Mouse (Mus musculus) heart, adult 2 months (tissue): ENCODE results near the gene Xylb. TPM values are rescaled to one million over a fixed set of nuclear protein-coding genes. Genes with fewer than 3 reads are reported as not detected.

ENCODE experiments used
- DNase-seq, 2 experiments: peaks; one replicate each; pipeline ENCODE4 v3.0.0; 2021
- H3K27ac ChIP-seq: fragments of 200-600 bp; 2 replicates; pipeline ENCODE4 v1.8.1; 2022
- H3K27me3 ChIP-seq: fragments of 200-500 bp; 2 replicates; pipeline ENCODE4 v1.6.1; 2012; ENCODE audit warnings: mild to moderate bottlenecking, low read length, inconsistent platforms, mixed read lengths; ENCODE audit not compliant: control insufficient read depth, insufficient read depth
- H3K36me3 ChIP-seq: fragments of 200-500 bp; 2 replicates; pipeline ENCODE4 v1.6.1; 2012; ENCODE audit warnings: low read length, inconsistent platforms; ENCODE audit not compliant: control insufficient read depth, insufficient read depth
- H3K4me1 ChIP-seq: fragments of 200-500 bp; 2 replicates; pipeline ENCODE4 v1.6.1; 2011; ENCODE audit warnings: low read length; ENCODE audit not compliant: control insufficient read depth, insufficient read depth
- H3K4me3 ChIP-seq: fragments of 200-600 bp; 2 replicates; pipeline ENCODE4 v1.8.1; 2022
- H3K79me2 ChIP-seq: fragments of 200-500 bp; replicated peaks from 2 replicates; pipeline ENCODE4 v1.6.1; 2012; ENCODE audit warnings: mild to moderate bottlenecking, inconsistent platforms, low read length, moderate library complexity, mixed read lengths; ENCODE audit not compliant: control insufficient read depth, insufficient read depth
- H3K9ac ChIP-seq: fragments of 200-500 bp; 2 replicates; pipeline ENCODE4 v1.6.1; 2012; ENCODE audit warnings: low read depth, mild to moderate bottlenecking, control low read depth, inconsistent platforms, low read length, mixed read lengths
- CTCF ChIP-seq: fragments of 200-600 bp; IDR thresholded peaks from 2 replicates; pipeline ENCODE4 v1.8.1; 2022; ENCODE audit warnings: antibody characterized with exemption, mild to moderate bottlenecking, moderate library complexity
- EP300 ChIP-seq: fragments of 200-500 bp; IDR thresholded peaks from 2 replicates; pipeline ENCODE4 v1.6.1; 2011; ENCODE audit warnings: low read depth, low read length, control low read depth; ENCODE audit not compliant: insufficient read depth
- POLR2A ChIP-seq: fragments of 200-500 bp; IDR thresholded peaks from 2 replicates; pipeline ENCODE4 v1.6.1; 2011; ENCODE audit warnings: mild to moderate bottlenecking, low read depth, low read length, control low read depth; ENCODE audit not compliant: insufficient read depth
- WGBS: fragments of 180-500 bp; shearing (Covaris S2); methylation state at CpG from one replicate; pipeline ENCODE4 v1.1.7; 2018; 5-methylcytosine and 5-hydroxymethylcytosine counted together
- intact Hi-C: fragments of 180-260 bp; cut with DNase I; formaldehyde crosslinking; loops from one replicate; pipeline ENCODE4 v1.15.1; 2025
- long read RNA-seq: library from polyadenylated mRNA; stranded (forward); transcript quantifications from one replicate; pipeline ENCODE4 v2.0.0, GENCODE M21; 2021
- polyA plus RNA-seq: library from polyadenylated mRNA; depleted of rRNA; stranded (reverse); fragments of >200 nt; gene quantifications from 2 replicates; pipeline ENCODE4 v1.2.3, GENCODE M21; 2012; rRNA removed
- total RNA-seq, 2 experiments: library from RNA; stranded (reverse); gene quantifications; 2 replicates each; pipeline ENCODE4 v1.2.3; 2021

The Xylb gene
- under 1 TPM; 0.16 to 0.18 TPM for total RNA-seq
- 0.67 and 1.2 TPM in 2 replicates for polyA plus RNA-seq
- long read RNA-seq = 0 reads

DNA sequence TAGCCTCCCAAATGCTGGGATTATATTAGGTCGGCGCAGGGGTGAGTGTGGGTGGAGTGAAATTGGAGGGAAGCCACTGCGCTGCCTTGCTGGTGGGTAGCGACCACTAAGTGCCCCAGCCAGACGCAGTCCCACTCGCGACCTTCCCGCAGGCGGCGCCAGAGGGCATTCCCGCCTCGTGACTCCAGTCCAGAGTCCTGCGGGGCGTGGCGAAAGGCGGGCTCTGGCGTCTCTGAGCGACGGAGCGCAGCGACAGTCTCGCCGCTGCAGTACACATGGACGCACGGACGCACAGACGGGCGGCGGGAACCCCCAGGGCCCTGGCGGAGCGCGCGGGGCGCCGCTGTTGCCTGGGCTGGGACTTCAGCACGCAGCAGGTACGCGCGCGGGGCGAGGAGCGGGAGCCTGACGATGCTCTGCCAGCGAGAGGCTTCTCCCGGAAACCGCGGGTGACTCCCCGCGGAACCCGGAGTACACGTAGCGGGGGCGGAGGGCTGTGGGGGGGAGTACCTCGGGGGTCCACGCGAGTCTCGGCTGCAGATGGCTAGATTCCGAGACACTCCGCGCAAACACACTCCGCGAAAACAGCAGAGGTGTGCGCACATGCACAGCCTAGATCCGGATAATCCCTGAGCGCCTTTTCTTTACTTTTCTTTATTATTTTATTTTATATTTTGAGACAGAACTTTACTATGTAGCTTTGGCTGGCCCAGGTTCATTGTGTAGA, at the start of gene Xylb:
Gene Xylb (plus strand): TSS at position 51 of the 727 bp plus-strand sequence.
- 2% methylated on average over 65 of the region's 65 CpGs for WGBS

DNA sequence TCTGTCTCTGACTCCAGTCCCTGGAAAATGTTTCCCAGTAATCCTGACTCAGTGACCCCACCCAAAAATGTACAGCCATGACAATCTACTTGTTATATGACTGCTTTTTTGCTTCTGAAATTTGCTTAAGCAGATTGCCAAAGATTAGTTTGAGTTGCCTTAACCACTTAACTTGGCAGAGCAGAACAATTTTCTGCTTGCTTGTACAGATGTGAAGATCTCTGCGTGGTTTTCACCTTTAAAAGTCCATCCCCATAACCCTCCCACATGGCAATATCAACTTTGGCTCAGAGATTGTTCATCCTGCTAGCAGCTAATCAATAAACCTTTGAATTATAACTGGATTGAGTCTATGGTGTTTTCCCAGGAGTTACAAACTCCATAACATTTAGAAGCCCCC, 48.1 kb upstream of the Xylb start:
- peaks cover 3% of the 10 kb centered on the region for H3K79me2 ChIP-seq
- intact Hi-C loops = no loop called here
- TF ChIP-seq POLR2A (no peak), CTCF (no peak), EP300 (no peak)
- no peaks in the 10 kb centered on the region for H3K27me3 ChIP-seq
- H3K36me3 ChIP-seq = peaks cover 4% of the 10 kb centered on the region
- no peak overlapping the region for H3K4me3 ChIP-seq
- no peak overlapping the region for H3K27ac ChIP-seq
- peaks cover 3% of the 10 kb centered on the region; the same call in 1 of the 2 replicates for H3K4me1 ChIP-seq
- WGBS = 98% methylated on average over 1 of the region's 1 CpGs
- H3K9ac ChIP-seq = no peak overlapping the region
- DNase-seq = no peak

More for the DNA sequence above, at the start of gene Xylb:
- DNase-seq = peak; percentile 92 to 95
- intact Hi-C loops = loop anchor here (1.0 to 5.0 kb wide), 3 partner anchors 35 to 73 kb away; partner anchors contain the start of gene Oxsr1
- H3K36me3 ChIP-seq = no peaks in the 10 kb centered on the region
- H3K27ac ChIP-seq = peak within 1 kb of the TSS; percentile 19; the same call in 1 of the 2 replicates
- H3K79me2 ChIP-seq = no peaks in the 10 kb centered on the region
- H3K9ac ChIP-seq = peak within 1 kb of the TSS; percentile 57
- no peaks in the 10 kb centered on the region for H3K27me3 ChIP-seq
- TF ChIP-seq EP300 (peak; percentile 57; the same call in 1 of the 2 replicates), POLR2A (no peak), CTCF (peak; percentile 92)
- H3K4me1 ChIP-seq = no peaks in the 10 kb centered on the region; the same call in 1 of the 2 replicates
- peak within 1 kb of the TSS; percentile 71 for H3K4me3 ChIP-seq

DNA sequence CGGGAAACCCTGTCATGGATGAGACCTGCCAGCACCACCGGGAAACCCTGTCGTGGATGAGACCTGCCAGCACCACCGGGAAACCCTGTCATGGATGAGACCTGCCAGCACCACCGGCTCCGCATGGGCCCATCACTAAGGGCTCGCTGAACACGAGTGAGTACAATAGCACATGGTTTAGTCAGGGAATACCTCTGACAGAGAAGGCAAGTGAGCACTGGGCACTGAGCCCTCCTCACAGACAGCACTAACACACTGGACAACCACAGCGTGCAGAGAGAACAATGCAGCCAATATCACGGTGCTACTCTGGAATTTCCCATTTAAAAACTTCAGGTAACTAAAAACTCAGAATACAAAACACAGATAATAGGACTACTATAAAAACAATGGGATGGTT, 44.1 kb upstream of the Xylb start:
- H3K27me3 ChIP-seq = no peaks in the 10 kb centered on the region
- no peak for DNase-seq
- TF ChIP-seq CTCF (no peak), POLR2A (no peak), EP300 (no peak)
- H3K9ac ChIP-seq = no peak overlapping the region
- no peak overlapping the region for H3K4me3 ChIP-seq
- intact Hi-C loops = no loop called here
- H3K4me1 ChIP-seq = 0 out of 2 replicates have a peak, but pooled peaks cover 1% of the 10 kb centered on the region
- H3K27ac ChIP-seq = no peak overlapping the region
- peaks cover 4% of the 10 kb centered on the region for H3K36me3 ChIP-seq
- H3K79me2 ChIP-seq = peaks cover 6% of the 10 kb centered on the region
- 54% methylated on average over 10 of the region's 10 CpGs for WGBS

DNA sequence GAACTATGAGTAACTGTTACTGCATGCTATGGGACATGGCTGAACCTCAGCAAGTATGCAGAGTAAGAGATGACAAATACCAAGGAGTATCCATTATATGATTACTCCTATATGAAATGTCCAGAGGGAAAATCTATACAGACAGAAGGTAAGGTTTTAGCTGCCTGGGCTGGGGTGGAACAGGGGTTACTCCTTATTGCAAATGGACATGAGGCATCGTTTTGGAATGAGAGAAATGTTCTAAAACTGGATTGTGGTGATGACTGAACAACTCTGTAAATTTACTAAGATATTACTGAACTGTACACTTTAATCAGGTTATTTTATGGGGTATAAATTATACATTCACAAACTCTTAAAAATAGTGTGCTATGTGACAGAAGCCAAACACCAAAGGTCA, 38.3 kb upstream of the Xylb start:
- no peak for DNase-seq
- Histone ChIP-seq H3K27me3 (no peaks in the 10 kb centered on the region), H3K9ac (no peak overlapping the region), H3K36me3 (peaks cover 3% of the 10 kb centered on the region; the same call in 1 of the 2 replicates), H3K4me3 (no peak overlapping the region), H3K79me2 (peaks cover 8% of the 10 kb centered on the region), H3K27ac (no peak overlapping the region), H3K4me1 (peaks cover 6% of the 10 kb centered on the region)
- intact Hi-C loops = no loop called here
- TF ChIP-seq CTCF (no peak), EP300 (no peak), POLR2A (no peak)
- WGBS = 78% methylated on average over 1 of the region's 1 CpGs

DNA sequence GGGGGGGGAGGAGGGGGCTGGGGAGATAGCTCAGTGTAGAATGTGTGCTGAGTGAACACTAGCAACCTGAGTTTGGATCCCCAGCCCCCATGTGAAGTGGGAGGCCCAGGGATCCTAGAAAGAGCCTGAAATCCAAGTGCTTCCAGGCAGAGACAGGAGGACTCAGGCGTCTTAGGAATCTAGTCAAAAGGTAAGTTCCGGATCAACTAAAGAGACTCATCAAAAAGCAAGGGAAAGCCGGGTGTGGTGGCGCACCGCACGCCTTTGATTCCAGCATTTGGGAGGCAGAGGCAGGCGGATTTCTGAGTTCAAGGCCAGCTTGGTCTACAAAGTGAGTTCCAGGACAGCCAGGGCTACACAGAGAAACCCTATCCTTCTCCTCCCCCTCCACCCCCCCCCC, 36.7 kb upstream of the Xylb start:
- intact Hi-C loops = loop anchor here (5.0 kb wide), 1 partner anchor 37 kb away; the partner anchor contains the start of gene Xylb
- H3K27me3 ChIP-seq = no peaks in the 10 kb centered on the region
- no peak overlapping the region for H3K27ac ChIP-seq
- 89% methylated on average over 7 of the region's 7 CpGs for WGBS
- no peak for TF ChIP-seq POLR2A
- TF ChIP-seq EP300 = no peak
- no peak for TF ChIP-seq CTCF
- H3K4me3 ChIP-seq = no peak overlapping the region
- H3K36me3 ChIP-seq = peaks cover 3% of the 10 kb centered on the region; the same call in 1 of the 2 replicates
- no peak for DNase-seq
- no peak overlapping the region for H3K9ac ChIP-seq
- H3K79me2 ChIP-seq = peaks cover 6% of the 10 kb centered on the region
- H3K4me1 ChIP-seq = peaks cover 6% of the 10 kb centered on the region

DNA sequence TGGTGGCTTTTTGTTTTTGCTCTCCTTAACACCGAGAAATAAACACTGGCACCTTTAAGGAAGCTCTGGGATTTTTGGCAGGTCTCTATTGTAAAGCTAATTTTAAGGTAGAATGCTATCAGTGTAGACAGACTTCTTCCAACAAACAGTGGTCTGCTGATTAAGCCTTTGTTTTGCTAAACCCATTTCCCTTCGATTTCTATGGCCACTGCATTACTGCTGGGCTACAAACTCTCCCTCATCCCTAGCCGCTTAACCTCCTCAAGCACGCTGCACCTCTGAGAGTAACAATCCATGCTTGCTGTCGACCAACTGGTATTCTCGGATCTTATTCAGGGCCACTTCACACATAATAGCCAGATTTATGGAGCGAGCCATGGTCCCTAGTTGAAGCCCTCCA, 36.2 kb upstream of the Xylb start:
- Histone ChIP-seq H3K36me3 (peaks cover 3% of the 10 kb centered on the region; the same call in 1 of the 2 replicates), H3K9ac (peak overlapping the region; percentile 10; the same call in 1 of the 2 replicates), H3K4me1 (peaks cover 6% of the 10 kb centered on the region), H3K4me3 (peak overlapping the region; percentile 89), H3K79me2 (peaks cover 6% of the 10 kb centered on the region), H3K27ac (no peak overlapping the region; the same call in 1 of the 2 replicates), H3K27me3 (no peaks in the 10 kb centered on the region)
- WGBS = 14% methylated on average over 7 of the region's 7 CpGs
- no peak for DNase-seq
- TF ChIP-seq CTCF = no peak
- TF ChIP-seq EP300 = no peak
- no peak for TF ChIP-seq POLR2A
- intact Hi-C loops = loop anchor here (5.0 kb wide), 1 partner anchor 36 kb away; the partner anchor contains the start of gene Xylb
